Mouse (Mus musculus) ES-CJ7 (cell line): ENCODE data around the gene Trim29.

ENCODE experiments used
- DNase-seq: peaks from one replicate; pipeline ENCODE4 v3.0.0; 2011; ENCODE audit warnings: low read depth, low spot score

Gene Trim29

DNA sequence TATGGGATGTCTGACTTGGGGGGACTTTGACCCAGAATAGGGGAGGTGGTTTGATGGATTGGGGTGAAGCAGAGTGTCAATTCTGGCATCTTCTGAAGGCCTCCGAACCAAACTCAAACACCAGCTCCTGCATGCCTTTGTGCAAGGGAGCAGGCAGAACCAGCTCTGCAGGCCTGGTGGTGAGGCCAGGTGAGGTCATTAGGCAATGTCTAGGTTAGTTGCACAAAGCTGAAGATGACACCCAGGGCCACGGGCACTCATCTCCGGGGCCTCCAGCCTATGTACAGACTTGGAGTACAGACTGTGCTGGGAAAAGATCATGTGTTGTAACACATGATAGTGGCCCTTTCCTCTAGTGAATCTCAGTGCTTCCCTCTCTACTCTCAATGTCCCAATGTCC, 3.2 kb downstream of the Trim29 start:
- DNase-seq, result no peak

DNA sequence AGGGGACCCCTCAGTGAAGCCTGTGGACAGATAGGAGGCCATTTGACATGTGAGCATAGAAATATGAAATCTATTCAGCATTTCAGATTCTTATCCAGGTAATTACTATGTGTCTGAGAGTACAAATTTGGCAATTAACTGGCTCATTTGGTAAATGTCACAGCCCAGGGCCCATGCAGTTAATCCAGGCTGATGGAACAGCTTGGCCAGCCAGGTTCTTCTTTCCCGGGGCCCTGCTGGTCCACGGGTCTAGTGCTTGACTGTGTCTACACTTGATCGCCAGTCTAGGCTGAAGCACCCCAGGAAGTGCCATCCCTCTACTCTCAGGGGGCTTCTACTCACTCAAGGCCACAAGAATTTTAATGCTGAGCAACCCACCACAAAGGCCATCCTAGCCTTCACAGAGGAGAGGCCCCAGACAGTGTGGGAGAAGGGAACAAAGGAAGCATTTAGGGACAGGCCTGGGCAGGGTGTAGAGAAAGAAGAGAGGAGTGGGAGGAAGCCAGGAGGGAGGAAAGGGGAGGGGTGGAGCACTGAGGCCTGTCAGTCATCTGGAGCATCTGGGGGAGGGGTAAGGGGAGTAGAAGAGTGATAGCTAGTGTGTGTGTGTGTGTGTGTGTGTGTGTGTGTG, 4.8 kb downstream of the Trim29 start:
- no peak for DNase-seq

DNA sequence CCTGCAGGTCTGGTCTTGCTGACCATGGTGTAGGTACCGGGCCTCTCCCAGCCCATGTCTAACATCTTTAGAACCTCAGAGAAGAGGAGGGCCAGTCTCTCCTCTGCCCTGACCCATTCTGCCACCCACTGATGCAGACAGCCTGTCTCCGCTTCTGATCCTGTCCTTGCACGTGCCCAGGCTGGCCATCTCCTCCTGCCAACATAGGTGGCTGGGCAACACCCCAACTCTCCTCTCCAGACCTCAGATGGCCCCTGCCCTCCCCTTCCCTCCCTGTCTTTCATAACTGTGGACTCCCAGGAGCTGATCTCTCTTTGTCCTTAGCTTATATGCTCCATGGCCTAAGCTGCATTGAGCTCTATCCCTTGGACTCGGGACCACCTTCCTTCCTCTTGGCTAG, 5.8 kb downstream of the Trim29 start:
- no peak for DNase-seq

DNA sequence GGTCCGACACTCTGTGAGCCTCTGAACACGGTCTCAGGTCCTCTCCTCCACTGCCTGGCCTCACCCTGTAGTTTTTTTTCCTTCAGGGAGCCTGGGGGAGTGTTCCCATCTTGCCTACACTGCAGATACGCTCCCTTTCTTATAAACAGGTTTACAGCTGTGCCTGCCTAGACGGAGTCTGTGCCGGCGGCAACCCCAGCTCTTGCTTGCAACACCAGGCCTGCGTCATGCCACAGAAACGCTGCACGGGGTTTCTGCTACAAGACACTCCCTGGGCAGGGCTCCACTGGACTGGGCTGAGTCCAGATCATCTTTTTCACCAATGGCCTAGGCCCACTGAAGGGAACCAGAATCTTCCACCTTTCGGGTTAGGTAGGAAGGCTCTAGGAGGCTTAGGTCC, 8.0 kb downstream of the Trim29 start:
- DNase-seq, result no peak

DNA sequence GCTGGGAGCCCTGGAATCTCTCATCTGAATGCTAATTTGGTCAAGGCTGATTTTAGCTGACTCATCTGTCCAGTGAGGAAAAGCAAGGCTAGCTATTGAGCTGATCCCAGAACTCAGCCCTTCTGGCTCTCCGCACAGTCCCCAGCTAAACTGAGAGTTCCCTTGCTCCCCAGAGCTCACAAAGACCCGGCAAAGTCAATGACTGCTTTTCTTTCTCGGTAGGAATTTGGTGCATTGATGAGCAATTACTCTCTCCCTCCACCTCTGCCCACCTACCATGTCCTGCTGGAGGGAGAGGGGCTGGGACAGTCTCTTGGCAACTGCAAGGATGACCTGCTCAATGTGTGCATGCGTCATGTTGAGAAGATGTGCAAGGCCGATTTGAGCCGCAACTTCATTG, 11.3 kb downstream of the Trim29 start:
- no peak for DNase-seq

DNA sequence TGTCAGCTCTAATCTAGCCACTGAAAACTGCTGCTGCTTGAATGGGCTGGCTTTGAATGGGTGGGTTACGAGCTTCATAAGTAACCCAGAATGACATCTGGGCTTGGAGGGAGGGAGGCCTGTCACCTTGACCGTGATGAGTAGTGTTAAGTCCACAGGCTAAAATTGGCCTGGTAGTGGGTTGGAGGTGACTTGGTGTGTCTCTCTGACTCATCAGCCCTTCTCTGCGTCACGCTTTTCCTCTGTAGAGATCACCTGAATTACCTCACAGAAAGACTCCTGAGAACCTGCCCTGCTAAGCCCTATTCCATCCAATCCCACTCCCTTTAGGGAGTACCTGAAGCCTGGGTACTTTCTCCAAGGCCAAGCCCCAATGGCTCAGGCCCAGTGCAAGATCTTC, 12.0 kb downstream of the Trim29 start:
- DNase-seq, result no peak

DNA sequence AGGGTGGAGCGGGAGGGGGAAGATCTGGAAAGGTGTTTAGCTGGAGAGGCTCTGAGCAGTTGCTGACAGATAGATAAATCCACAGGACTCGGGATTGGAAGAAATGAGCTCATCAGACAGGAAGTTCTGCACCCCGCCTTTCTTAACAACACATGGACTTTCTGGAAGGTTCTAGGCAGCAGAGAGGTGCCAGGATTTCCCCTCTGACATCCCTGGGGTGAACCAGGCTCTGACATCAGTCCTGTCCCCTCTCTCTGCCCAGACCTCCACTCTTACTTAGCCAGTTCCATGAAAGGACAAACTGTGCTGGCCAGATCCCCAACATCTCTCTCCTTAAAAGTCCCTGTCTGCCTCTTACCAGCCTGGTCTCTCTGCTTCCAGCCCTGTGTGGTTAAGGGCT, 14.8 kb downstream of the Trim29 start:
- no peak for DNase-seq

DNA sequence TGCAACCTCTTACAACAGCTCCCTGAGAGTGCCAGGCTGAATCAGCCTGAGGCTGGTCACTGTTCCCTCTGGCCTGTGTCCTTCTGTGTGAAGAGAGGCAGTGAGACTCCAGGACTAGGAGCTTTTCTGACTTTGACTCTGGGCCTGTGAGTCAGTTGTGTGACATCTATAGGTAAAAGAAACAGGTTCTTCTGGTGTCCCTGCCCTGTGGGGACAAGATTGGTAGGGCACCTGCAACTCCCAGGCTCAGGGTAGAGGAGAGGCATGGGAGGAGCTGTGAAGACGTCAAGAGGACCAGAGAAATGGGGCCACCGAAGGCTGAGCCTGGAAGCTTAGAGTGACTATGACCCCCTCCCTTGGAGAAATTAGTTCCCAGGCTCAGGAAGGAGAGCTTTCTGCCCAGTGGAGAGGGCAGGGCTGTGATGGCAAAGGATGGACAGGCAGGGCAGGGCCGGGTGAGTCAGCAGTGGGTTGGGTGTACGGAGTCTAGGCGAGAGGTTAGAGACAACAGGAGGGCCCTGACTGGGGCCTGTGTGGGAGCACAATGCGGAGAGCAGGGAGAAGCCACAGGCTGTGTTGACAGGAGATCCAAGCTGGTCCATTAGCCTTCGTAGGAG, 15.5 kb downstream of the Trim29 start:
- DNase-seq, result no peak

DNA sequence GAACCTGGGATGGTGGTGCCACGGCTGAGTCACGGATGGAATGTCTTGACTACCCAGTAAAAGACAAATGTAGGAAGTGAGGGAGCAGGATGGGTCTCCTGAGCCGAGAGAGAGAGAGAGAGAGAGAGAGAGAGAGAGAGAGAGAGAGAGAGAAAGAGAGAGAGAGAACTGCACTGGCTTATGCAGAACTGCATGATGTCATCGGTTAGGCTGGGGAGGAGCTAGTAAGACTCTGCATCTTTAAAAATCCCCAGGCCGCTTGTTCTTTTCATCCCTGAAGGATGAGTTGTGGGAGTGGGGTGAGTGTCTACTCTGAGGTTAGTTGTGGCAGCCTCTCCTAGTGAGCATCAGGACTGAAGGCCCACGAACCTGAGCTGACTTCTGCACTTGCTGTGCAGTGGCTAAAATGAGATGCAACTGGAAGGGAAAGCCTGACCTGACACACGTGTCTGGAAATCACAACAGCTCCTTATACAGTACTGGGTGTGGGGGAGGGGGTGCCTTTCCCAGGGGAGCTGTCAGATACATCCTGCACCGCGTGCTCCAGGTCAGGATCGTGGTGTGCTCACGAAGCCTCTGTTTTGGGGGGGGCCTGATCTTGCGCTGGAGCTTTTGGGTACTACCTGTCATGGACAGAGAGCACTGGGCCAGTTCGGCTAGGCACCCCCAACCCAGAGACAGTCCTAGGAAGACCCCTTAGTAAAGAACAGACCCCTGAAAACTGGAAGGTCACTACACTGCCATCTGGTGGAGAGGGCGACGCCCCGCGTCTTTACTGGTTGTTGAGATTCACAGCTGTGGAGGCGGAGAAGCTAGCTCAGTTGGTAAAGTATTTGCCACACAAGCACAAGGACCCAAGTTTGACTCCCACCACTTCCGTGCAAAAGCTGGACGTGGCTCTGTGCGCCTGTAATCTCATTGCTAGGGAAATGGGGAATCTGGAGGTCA, 16.8 kb downstream of the Trim29 start:
- peak; percentile 29 for DNase-seq

DNA sequence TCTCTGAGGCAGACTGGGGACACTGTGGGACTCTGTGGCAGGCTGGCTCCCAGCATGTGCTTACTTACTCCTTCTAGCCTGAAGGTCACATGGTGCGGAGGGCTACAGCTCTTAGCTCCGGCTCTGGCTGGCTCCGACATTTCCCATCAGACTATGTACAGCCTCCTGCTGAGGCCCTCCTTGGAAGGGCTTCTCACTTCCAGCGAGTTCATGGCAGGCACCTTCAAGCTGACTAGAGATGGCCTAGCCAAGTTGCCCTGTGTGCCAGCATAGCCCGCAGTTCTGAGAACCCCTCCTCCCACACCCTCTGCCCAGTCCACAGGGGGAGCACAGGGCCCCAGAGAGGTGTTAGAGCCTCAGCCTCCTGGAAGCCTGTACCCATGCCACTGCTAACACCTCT, 19.8 kb downstream of the Trim29 start:
- DNase-seq, result peak; percentile 27

DNA sequence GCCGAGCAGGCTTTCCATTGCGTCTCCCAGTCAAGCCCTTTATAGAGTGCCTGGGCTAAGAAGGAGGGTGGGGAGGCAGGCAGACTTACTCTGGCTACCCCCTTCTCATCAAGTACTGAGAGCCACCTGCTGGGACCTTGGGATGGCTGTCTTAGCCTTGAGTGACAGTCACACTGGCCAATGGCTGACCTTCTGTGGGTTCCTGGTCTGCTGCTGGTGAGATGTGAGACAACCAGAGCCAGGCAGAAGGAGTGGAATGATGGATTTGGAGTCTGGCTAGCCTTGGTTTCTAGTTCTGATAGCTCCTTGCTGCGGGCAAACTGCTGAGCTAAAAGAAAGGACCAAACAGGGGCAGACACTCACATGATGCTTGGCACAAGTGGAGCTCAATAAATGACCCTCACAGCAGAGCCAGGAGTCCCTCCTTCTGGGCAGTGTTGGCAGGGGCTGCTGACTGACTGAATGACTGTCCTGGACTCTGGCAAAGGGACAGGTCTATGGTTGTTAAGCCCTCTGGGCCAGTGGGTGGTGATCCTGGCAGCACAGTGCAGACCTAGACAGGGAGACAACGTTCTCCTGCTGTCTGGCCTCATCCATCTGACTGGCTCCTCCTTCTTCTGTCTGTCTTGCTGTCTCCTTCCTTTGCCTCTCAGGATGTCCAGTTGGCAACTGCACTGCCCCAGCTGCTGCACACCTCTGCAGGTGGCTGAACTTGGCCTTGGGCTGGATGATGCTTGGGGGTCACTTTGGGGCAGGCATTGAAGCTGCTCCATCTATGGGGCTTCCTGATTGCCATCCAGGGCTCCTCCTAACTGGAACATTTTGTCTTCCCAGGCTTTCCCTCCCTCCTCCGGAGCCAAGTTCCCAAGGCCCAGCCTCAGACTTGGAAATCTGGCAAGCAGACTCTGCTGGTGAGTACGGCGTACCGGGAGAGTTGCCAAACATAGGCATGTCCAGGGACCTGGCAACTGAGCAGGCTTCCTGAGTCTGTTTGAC, 21.1 kb downstream of the Trim29 start:
- DNase-seq, result peak; percentile 44

DNA sequence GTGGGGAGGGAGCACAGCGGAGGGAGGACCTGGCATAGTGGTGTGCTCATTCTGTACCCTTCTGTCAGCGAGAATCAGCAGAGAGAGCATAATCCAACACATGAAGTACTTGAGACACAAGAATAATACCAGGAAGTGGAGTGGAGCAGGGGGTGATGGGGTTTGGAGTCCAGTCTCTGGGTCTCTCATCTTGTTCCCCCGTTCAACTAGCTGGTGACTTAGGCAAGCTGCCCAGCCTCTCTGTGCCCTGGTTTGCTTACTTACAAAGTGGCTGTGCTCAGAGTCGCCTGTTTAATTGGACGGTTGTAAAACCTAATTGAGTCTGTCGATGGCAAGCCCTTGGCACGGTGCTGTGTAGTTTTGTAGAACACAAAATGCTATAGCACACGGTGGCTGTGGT, 23.8 kb downstream of the Trim29 start:
- no peak for DNase-seq

DNA sequence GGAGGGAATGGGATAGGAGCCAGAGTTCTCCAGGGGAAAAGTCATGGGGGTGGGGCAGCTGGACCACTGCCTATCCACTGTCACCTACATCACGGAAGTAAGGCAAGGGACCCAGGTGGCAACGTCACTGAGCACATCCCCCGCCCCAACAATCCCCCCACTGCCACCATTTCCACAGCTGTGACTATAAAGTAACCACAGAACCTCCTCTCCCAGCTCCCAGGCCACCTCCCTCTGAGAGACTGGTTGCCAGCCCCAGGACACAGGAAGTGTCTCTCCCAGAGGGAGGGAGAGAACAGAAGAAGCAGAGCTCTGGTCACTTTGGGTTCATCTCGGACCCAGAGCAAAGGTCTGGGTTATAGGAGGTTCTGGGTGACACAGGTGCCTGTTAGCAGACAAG, 27.0 kb downstream of the Trim29 start:
- no peak for DNase-seq

DNA sequence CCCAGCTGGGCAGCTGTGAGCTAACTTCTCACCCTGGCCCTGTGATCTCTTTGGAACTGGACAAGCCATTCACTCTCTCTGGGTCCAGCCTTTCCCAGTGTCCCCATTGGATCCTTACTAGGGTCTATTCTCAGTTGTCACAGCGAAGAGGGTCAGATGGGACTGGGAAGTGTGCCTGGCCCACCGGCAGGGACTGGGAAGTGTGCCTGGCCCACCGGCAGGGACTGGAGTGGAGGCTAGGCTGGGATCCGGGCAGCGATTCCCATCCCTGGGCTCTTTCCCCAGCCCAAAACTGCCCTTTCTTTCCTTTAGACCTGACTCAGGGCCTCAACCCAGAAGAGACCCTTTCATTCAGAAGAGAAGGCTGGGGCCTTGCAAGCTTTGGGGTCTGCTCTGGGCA, 27.4 kb downstream of the Trim29 start:
- DNase-seq, result no peak

DNA sequence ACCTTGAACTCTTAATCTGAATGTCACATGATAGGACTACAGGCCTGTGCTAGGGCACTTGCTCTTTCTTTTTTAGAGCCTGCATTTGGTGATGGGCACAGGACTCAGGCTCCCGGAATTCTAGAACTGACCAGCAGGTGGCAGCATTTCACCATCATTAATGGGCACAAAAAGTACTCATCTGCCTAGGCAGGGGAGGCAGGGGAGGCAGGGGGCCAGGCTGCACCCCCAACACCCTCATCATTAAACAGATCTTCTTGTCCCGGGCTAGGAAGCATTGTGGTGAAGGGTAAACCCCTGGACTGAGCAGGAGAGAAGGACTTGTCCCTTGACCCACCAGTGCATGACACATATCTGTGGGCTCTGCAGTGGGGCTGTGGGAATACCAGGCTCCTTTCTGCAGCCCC, 29.0 kb downstream of the Trim29 start:
- DNase-seq, result peak; percentile 51

DNA sequence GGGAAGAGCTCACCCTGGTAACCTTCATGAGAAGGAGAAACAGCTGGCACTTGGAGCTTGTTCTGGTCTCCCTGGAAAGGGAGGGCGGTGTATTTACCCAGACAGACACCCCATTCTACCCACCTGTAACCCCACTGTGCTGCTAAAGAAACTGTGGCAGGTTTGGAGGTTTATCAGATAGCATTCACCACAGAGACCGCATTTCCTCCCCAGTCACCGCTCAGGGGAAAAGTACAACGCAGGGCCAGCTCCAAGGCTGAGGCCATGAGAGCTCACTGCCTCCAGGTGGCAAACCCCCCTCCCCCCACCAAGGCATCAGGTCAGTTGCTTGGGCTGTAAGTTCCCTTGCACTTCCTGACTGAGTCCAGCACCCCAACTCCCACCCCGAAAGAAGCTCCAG, 39.4 kb downstream of the Trim29 start:
- DNase-seq, result no peak

DNA sequence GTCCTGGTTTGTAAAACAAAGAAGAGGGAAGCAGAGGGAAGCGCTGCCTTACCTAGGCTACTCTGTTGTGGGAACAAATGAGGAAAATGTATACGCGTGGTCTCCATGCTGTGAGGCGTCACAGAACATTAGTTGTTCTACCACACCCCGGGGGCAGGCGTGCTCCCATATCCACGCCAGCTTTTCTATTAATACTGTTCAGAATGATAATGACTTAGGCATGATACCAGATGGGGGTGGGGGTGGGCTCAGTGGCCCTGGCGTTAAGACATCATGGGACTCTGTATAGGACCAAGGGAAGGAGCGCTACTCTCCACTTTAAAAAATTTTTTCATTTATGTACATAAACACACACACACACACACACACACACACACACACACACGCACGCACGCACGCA, 40.4 kb downstream of the Trim29 start:
- DNase-seq, result no peak

DNA sequence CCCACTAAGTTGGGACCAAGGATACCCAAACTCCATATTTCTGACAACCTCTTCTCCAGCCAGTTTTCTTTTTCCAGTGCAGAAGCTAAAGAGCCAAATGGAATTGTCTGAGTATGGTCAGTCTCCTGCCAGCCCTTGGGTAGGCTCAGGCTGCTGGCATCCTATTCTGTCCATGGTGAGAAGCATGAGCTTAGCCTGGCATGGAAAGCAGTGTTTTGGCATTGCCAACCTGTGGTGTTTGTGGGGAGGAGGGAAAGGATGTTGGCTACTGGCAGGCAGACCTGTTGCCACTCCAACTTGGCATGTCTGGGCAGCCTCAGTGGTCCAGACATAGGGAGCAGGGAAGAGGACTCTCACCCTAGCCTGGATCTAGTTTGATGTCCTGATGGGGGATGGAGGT, 46.4 kb downstream of the Trim29 start:
- no peak for DNase-seq

DNA sequence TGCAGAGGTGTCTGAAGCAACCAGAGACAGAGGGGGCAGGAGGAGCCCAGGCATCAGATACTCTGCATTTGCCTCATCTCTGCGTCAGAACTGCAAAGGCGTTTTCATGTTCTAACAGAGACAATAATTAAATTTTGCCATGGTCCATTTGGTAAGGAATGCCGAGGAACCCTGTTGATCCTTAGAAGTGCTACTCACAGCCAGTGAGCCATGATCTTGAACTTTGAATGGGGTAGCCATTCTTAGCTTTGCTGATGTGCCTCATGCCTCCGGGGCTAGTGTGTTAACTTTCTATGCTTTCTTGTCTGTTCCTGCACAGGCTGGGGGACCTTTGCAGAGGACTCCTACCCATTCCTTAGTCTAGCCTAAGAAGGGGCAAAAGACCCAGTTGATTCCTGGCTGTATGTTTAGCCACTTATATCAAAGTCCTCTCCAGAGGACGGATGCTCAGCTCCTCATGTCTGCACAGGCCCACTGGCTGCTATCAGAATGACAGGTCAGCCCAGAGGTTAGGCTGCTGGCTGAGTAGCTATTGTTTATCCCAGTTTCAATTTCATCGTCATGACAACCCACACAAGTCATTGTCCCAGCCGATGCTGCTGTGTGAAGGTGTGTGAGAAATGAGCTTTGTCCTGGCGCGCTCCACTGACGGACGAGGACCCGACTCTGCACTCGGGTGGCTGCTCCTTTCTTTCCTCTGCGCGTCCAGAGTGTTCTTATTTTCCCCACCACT, 48.1 kb downstream of the Trim29 start:
- no peak for DNase-seq

DNA sequence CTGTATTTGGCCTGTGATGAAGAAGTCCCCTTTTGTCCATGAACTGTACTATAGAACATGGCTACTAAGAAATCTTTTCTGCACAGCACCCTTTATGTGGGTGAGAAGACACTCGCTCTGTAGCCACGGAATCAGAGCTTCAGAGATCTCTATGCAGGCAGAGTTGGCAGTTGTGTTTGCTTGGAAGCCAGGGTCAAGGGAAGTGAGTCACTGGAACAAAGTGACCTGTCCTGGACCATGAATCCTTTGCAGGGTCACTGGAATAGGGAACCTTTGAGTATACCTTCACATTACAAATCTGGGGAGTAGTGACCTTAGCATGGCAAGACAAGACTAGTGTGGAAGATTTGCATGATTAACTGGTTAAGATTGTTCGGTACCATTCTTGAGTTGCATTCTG, 58.1 kb downstream of the Trim29 start:
- no peak for DNase-seq

DNA sequence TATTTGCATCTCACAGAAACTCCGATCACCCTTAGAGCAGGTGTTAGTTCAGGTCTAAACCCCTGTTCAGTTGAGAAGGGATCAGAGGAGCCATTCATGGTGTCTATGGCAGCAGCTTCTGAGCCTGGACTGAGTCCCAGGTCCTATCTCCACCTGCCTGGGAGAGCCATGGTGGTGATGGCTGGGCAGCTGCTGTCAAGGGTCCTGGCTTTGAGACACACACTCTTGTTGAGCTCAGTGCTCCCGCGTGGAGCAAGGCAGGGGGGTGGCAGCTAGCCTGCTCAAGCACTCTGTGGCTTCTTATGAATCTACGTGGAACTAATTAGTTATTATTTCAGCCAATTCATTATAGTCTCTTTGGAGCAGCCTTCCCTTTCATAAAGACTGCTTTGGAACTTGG, 73.2 kb downstream of the Trim29 start:
- DNase-seq, result no peak
